Mouse (Mus musculus): ENCODE data around the gene Yrdc.

The Yrdc gene

DNA sequence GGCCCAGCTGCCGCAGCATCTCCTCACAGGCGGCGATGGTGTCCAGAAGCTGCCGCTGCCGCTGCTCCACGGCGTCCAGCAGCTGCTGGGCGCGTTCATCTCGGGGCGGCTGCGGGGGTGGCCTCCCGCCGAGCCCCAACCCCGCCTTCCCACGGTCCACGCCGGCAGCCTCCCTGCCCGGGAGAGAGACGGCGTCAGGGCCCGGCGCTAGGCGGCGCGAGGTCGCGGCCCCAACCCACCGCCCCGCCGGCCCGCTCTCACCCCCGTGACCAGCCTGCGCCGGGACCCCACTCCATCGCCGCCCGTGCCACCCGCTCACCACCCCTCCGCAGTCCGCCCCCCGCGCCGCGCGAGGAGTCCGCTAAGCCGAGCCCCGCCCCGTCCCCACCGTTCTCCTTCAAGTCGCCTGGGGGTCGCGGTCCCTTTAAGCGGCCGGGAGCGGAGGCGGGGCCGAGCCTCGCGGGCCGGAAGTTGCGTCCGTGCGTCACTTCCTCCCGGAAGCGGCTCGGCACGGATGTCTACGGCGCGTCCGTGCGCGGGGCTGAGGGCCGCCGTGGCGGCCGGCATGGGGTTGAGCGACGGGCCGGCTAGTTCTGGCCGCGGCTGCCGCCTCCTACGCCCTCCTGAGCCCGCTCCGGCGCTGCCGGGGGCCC, at the start of gene Yrdc:
TSS of gene Yrdc (plus strand) at position 419 of the 653 bp plus-strand sequence.
- peak; percentile 96 to 98 for DNase-seq (ENCODE audit: inconsistent age in 2 of 2, low spot score in 1 of 2)

DNA sequence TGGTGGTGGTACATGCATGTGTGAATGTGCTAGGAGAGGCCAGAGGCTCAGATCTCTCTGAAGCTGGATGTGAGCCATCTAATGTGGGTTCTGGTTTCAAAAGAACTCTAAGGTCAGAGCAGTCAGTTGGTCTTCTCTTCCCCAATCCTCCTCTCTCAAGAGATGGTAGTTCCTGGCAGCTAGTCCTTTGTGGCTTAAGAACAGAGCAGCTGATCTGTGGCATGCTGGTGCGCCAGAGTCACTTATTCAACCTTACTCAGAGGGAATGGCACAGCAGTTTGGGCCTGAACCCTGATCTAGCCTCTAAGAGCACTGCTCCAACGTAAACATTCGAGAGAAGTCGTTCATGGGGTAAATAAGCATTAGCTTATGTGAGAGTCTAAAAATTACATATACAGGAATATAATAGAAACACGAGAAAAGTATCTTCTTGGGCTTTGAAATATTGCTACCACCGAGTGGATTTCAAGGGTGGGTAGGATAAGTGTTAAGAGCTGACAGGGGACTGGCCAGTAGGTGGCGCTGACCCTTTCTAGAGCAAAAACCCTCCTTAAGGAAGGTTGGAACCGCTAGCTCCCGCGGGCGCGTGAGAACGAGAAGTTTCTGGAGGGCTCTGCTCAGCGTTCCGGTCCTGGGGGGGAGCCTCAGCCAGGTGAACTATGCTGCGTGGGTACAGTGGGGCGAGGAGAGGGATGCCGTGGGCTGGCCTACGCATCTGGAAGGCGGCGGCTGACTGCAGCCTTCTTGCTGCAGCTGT, 48.7 kb upstream of the Yrdc start, which contains the start of gene Mtf1:
TSS of gene Mtf1 (plus strand) at position 553 of the 757 bp plus-strand sequence.
- DNase-seq (ENCODE audit: inconsistent age in 2 of 2, low spot score in 1 of 2): peak; percentile 85 to 95

DNA sequence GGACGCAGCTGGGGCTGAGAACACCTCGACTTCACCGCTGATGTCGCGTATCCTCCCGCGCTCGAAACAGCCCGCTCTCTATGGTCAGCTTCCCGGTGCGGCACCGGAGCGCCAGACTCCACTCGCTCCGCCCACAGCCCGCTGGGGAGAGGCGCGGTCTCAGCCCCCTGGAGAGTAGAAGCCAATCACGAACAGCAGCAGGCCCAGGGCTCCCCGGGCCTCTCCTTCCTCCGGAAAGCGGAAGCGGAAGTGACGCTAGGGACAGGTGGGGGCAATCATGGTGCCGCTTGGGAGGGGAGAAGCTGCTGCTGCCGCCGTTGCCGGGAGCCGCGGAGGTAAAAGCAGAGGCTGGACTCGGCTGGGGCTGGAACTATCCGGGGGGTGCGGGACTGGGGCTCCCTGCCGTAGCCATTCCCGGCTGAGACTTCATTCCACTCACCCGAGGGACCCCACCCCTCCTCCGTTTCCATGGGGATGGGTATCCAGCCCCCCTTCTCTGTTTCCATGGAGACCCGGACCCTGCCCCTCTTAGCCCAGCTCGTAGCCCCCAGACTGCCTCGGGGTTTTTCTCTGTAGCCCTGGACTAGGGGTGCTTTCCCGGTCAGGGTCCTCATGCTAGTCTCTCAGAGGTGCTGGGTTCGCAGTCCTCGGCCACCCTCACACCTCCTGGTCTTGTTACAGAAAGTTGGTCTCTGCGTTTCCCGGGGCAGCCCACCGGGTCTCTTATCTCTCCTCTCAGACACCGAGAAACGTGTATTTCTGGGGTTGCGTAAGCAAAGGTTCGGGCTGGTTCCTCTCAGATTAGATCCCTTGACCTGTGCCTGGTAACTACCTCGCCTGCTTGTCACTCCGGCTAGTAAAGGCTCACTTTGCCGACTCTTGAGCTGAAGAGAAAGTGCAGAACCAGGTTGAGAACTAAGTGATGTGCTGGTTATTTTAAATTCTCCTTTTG, 47.9 kb upstream of the Yrdc start:
- peak; percentile 98 to 99 for DNase-seq (ENCODE audit: inconsistent age in 2 of 2, low spot score in 1 of 2)

DNA sequence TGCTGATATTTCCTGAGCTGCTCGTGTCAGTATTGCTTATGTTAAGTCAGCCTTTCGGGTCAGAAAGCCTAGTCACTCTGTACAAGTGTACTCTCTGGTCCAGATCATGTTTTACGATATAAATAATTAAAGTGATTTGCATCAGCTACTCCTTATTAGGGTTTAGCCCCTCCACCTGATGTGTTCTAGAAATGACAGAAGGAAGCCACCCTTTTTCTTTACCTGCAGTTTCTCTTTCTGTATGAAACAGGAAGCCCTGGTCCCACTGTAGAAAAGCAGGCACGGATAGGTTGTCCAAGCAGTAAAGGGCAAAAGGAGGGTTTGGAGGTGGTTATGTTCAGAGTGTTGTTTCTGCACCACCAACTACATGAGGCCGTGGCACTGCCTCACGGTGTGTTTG, 47.1 kb upstream of the Yrdc start:
- no peak for DNase-seq (ENCODE audit: inconsistent age in 2 of 2, low spot score in 1 of 2)

DNA sequence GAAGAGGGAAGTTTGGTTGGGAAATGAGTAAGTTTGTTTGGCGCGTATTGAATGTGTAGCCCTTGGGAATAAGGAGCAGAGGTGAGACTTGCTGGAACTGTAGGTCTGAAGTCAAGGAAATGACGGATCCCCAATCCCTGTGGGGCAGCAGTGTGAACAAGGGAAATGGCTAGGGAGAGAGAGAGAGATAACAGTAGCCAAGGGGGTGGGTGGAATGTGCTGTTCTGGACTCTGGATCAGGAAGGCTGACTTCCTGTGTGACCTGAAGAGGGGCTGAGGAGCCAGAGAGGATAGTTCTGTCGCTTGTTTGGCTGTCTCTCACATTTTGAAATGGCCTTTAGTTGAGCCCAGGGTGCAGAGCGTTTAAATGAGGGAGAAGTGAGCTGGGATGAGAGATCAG, 42.0 kb upstream of the Yrdc start:
- no peak for DNase-seq (ENCODE audit: inconsistent age in 2 of 2, low spot score in 1 of 2)

DNA sequence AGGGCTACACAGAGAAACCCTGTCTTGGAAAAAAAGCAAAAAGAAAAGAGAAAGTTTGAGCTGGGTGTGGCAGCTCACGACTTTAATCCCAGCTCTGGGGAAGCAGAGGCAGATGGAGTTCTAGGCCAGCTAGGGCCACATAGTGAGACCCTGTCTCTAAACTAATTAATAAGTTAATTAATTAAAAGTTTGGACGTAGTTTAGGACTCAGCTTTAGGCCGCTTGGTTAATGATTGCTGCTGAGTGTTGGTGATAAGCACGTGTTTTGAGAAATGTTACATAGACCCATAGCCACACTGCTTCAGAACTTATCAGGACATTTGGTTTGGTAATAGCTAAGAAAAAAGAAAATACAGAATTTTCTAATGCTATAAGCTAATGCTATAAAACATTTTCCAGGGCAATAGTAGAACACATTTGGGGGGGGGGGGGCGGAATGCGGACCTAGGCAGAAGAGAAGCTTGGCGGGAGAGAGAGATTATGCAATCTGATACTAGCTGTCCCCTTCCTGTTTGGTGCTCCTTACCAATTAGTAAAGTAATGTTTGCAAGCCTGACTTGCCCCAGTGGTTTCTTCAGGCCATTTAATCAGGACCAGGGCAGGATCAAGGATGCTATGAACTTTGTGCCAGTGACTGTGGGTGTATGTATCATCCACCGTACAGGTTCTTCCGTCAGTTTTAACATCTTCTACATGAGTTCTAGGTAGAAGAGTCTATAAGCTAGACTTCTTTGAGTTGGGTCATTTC, 41.2 kb upstream of the Yrdc start:
- no peak for DNase-seq (ENCODE audit: inconsistent age in 2 of 2, low spot score in 1 of 2)

DNA sequence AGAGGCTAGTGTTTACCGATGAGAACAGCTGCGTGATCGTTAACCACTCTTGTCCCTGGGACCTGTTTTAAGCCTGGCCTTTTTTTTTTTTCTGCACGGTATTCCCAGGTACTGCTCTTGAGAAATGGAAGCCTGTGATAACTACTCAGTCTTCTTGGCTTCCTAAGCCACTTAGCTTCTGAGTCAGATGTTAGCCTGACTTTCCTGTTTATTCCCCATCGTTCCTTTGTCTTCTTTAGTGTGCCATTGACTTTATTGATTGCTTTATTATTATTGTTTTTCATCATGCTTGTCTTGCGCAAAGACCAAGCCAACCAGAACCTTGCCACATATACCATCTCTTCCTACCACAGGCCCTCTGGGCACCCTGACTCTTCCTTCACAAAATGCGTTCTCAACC, 40.4 kb upstream of the Yrdc start:
- DNase-seq (ENCODE audit: inconsistent age in 2 of 2, low spot score in 1 of 2): no peak

DNA sequence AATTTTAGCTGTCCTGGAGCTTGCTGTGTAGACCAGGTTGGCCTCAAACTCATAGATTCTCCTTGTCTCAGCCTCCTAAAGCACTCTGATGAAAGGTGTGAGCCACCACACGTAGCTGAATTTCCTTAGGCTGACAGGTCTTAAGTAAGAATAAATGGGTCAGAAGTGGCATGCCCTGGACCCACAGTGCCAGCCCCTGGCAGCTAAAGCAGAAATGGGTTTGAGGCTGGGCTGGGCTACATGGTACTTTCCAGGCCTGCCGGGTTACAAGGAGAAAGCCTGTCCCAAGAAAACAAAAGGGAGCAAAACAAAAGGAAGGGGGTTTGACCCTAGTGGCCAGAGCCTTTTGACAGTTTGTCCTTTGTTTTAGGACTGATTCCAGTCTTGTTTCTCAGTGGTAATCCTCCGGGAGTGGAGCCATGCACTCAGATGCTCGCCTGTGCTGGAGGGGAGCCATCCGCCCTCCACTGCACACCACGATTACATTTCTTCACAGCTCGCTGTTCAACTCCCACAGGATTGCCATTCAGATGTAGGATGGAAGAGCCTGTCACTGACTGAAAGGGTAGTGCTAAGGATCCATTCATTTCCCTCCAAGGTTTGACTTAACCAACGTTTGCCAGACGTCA, 39.0 kb upstream of the Yrdc start:
- DNase-seq (ENCODE audit: inconsistent age in 2 of 2, low spot score in 1 of 2): no peak

DNA sequence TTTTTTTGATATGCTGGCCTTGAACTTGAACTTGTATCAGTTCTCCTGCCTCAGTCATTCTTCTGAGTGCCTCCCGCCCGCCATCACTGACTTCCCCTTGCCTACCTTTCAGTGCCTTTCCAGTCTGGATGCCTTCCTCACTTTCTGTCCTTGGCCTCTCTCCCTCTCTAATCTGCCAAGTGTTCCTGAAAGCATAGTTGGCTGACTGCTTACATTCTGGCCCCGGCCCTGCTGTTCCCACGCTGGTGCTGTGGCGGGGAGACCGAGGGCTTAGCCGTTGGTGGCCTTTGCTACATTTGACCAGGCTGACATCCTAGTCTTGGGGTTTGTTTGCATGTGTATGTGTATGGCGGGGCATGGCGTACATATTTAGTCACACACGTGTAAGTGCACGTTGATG, 34.6 kb upstream of the Yrdc start:
- peak; percentile 26 to 68 for DNase-seq (ENCODE audit: inconsistent age in 2 of 2, low spot score in 1 of 2)

DNA sequence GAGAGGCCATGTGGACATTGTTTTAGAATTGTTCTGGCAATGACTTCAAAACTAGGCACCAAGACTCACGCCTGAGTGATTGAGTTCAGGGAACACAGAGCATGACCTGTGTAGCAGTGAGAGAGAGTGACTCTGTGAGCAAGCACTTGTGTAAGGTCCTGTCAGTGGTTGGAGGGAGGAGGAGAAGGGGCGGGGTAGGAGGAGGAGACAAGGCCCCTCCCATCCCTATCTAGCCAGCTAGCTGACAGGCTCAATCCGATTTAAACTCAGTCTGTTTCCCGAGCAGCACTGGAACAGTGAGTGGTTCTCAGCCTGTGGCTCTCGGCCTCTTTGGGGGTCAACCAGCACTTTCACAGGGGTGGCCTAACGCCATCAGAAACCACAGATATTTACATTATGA, 32.7 kb upstream of the Yrdc start:
- DNase-seq (ENCODE audit: inconsistent age in 2 of 2, low spot score in 1 of 2): peak; percentile 74 to 85

DNA sequence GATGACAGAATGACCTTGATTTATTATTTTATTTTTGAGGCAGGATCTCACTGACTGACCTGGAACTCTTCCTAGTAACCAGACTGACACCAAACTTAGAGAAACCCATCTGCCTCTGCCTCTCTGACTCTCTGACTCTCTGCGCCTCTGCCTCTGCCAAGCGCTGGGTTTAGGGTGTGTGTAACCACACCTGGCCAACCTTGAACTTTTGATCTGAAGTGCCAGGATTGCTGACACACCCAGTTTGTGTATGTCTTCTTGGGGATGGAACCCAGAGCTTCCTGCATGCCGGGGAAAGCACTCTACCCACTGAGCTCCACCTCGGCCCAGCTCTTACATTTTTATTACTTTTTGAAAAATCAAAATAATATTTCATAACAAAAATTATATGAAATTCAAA, 31.6 kb upstream of the Yrdc start:
- DNase-seq (ENCODE audit: inconsistent age in 2 of 2, low spot score in 1 of 2): no peak

DNA sequence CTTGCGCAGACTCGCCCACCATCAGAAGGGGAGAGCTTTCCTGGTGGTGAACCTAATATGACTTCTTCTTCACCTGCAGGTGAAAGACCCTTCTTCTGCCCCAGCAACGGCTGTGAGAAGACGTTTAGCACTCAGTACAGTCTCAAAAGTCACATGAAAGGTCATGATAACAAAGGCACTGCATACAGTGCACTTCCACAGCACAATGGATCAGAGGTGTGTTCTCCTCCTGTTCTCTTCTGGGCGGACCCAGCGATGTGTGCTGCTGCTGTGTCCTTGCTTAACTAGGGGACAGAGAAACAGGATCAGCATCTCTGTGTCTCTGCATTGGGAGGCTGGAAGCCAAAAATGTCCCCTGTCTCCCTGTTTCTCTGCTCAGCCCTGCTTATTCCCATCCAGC, 25.5 kb upstream of the Yrdc start:
- no peak for DNase-seq (ENCODE audit: inconsistent age in 2 of 2, low spot score in 1 of 2)

DNA sequence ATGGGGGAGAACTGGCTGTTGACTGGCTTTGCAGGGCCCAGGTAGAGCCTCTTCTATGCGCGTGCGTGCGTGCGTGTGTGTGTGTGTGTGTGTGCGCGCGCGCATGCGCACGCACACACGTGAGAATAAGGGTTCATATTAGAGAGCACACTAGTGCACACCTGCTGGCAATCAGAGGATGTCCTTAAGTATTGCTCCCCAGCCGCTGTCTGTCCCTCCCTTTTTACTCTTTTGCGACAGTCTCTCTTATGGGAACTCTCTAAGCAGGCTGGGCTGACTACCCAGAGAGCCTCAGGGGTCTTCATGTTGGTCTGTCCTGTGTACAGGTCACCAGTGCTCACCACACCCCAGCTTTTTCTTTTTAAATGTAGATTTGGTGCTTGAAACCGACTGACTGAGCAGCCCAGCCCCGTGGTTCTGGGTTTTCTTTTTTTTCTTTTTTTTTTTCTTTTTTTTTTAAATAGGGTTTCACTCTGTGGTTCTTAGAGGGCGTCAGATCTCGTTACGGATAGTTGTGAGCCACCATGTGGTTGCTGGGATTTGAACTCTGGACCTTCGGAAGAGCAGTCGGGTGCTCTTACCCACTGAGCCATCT, 25.0 kb upstream of the Yrdc start:
- DNase-seq (ENCODE audit: inconsistent age in 2 of 2, low spot score in 1 of 2): no peak

DNA sequence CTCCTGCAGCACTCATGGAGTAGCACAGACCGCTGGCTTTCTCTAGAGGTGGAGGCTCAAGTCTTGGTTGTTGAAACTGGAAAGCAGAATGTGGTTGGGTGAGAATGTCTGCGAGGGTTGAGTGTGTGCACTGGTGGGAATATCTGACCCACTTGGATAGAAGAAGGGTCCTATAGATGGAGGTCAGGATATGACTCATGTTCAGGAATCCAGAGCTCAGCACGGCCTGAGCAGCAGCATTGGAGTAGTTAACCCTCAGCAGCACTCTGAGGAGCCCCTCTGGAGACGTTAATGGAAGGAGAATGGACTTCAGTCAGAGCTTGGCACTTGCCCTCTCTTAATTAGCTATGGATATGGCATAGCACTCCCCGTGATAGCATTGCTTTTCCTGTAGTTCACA, 20.8 kb upstream of the Yrdc start:
- DNase-seq (ENCODE audit: inconsistent age in 2 of 2, low spot score in 1 of 2): no peak

DNA sequence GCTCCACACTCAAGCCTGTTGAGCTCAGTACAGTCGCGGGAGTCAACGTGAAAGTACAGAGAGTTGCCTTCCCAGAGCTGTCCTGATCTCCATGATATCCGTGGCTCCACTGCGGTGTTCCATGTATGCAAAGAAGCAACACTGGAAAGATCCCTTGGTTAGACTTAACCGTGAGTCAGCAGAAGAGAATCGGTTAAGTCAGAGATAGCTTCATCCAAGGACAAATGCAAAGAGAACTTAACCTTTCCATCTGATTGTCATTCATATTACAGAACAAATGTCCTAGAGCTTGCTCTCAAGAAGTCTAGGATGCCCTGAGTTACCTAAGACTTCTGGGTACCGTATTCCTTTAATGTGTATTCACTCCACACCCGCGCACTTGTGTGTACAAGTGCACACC, 17.7 kb upstream of the Yrdc start:
- DNase-seq (ENCODE audit: inconsistent age in 2 of 2, low spot score in 1 of 2): no peak

DNA sequence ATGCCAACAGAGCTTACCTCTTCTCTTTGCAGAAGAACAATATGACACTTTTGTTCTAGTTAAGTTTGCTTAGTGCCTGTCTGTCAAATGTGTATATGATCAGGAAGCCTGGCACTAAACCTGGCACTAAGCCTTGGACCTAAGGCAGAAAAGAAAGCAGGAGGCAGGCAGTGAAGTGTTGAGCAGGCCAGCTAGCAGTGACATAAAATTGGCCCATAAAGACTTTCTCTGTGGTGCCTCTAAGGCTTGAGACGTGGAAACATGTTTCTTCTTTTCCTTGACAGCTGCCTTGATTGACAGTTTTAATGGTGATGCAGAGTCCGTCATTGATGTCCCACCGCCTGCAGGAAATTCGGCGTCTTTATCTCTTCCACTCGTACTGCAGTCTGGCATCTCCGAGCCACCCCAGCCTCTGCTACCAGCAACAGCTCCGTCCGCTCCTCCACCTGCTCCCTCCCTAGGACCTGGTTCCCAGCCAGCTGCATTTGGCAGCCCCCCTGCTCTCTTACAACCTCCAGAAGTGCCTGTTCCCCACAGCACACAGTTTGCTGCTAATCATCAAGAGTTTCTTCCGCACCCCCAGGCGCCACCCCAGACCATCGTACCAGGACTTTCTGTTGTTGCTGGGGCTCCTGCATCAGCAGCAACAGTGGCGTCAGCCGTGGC, 12.3 kb upstream of the Yrdc start:
- no peak for DNase-seq (ENCODE audit: inconsistent age in 2 of 2, low spot score in 1 of 2)

DNA sequence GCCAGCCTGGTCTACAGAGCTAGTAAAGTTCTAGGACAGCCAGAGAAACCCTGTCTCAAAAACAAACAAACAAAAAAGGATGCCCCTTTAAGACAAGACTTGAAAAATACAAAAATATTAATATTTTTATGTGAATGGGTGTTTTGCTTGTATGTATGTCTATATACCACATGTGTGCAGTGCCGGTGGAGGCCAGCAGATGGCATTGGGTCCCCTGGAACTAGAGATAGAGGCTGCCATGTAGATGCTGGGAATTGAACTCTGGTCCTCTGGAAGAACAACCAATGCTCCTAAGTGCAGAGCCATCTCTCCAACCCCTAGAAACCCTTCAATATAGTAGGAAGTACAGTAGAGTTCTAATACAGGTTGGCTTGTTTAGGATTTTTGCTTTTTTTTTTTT, 9.5 kb upstream of the Yrdc start:
- DNase-seq (ENCODE audit: inconsistent age in 2 of 2, low spot score in 1 of 2): no peak

DNA sequence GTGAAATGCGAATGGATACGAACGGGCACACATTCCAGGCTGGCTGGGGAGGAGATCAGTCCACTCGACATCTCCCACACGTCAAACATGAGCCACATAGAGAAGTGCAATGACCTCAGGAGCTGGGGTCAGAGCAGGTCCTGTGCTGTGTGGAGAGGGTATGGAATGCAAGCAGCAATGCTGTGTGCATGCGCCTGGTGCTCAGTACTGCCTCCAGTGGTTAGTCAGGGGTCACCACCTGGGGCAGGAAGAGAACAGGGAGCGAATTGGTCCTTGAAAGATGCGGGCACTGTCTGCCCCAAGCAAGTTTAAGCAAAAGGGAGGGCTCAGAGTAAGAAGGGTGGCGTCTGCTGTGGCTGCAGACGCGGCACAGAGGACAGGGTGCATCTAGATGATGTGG, 7.0 kb upstream of the Yrdc start:
- peak in 1 of 2 experiments; percentile 74 for DNase-seq (ENCODE audit: inconsistent age in 2 of 2, low spot score in 1 of 2)

DNA sequence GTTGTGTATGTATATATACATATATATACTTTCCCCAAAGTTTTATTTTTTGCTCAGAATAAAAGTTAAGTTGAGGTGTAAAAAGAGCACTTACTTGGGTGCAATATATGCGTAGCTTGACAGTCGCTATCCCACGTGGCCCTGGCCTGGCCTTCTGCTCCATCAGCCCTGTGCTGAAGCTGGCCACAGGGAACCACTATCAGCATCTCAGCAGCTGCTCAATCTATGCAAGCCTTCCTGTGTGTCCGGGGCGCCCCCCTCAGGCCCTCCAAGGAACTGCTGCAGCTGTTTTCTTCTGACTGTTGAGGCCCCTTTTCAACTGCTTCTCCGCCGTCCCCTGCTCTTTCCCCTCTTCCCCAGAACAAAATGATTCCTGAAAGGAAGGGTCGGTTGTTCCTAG, 2.9 kb upstream of the Yrdc start:
- DNase-seq (ENCODE audit: inconsistent age in 2 of 2, low spot score in 1 of 2): peak; percentile 80 to 94
